Mouse (Mus musculus) CD4-positive, CD25-positive, alpha-beta regulatory T cell (primary cell): Measurements from ENCODE around the gene Vmn1r118. TPM values are rescaled to one million over a fixed set of nuclear protein-coding genes. Genes with fewer than 3 reads are reported as not detected.

Source experiments
- polyA plus RNA-seq: library from polyadenylated mRNA; unstranded; fragments of 100-300 nt; shearing (Covaris generic); gene quantifications from one replicate; pipeline ENCODE4 v1.2.1, GENCODE M21; 2017

The Vmn1r118 gene
- not detected for polyA plus RNA-seq

GRCm38 (mm10) chr7:20912247-20912646, at the start of gene Vmn1r118:
Gene Vmn1r118, minus strand, starts transcription at chr7:20912347.

DNA sequence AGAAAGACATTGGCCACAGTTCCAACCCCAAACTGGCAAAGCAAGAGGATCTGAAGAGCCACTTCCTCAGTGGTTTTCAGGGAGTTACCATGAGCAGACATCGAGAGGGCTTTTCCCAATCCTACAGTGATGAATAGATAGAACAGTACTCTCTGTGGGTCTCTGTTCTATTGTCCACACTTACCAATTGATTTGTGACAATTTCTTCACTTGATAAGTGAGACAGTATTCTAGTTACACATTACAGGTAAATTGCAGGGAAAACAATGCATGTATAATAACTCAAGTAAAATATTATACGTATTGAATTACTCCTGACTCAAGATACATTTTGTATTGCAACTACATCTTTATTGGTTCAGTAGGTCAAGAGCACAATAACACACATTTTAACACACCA, 28.1 kb downstream of the Vmn1r118 start, which contains the start of gene Vmn1r117:
Gene Vmn1r117 (minus strand): TSS at position 101 of the 400 bp plus-strand sequence.

GRCm38 (mm10) chr7:20871956-20872355, 40.2 kb downstream of the Vmn1r118 start, which contains the start of gene Vmn1r116:
Gene Vmn1r116, plus strand, starts transcription at chr7:20872256.

Other genes with a start within 250 kb of the Vmn1r118 start
- not detected for gene Vmn1r107, start 243.4 kb downstream of the Vmn1r118 start, polyA plus RNA-seq
- gene Vmn1r111, start 209.1 kb downstream of the Vmn1r118 start, polyA plus RNA-seq: not detected
- gene Gm10668, start 181.7 kb downstream of the Vmn1r118 start, polyA plus RNA-seq: not detected
- gene Vmn1r112, start 141.2 kb downstream of the Vmn1r118 start, polyA plus RNA-seq: not detected
- not detected for gene Vmn1r113, start 125.1 kb downstream of the Vmn1r118 start, polyA plus RNA-seq
- gene Vmn1r114, start 100.2 kb downstream of the Vmn1r118 start, polyA plus RNA-seq: not detected
- not detected for gene Vmn1r115, start 67.4 kb downstream of the Vmn1r118 start, polyA plus RNA-seq
- gene Vmn1r116, start 40.1 kb downstream of the Vmn1r118 start, polyA plus RNA-seq: not detected
- not detected for gene Vmn1r117, start 28.2 kb downstream of the Vmn1r118 start, polyA plus RNA-seq
- gene Vmn1r119, start 100.1 kb upstream of the Vmn1r118 start, polyA plus RNA-seq: not detected
- gene Vmn1r120, start 141.4 kb upstream of the Vmn1r118 start, polyA plus RNA-seq: not detected
- not detected for gene Vmn1r121, start 186.2 kb upstream of the Vmn1r118 start, polyA plus RNA-seq
- gene Vmn1r122, start 221.8 kb upstream of the Vmn1r118 start, polyA plus RNA-seq: not detected
- gene Vmn1r123, start 249.8 kb upstream of the Vmn1r118 start, polyA plus RNA-seq: not detected